Comparison of ENCODE assay signal across 20 mouse cellular contexts in genomic region chr13:45915921-45916320, GRCm38 (mm10). TPM values are rescaled to one million over a fixed set of nuclear protein-coding genes. Genes with fewer than 3 reads are reported as not detected.
A peak's percentile ranks its signal among the peaks of the same experiment; 100 is the strongest.
DNase-seq lines count a peak whose midpoint lies in the region; ATAC-seq and TF ChIP-seq lines count a peak whose summit lies in the region.
"Had no signal": no experiment of that assay in that cellular context is flagged by ENCODE, and none has a peak within 500 bp of the region (broad histone marks: within the 10 kb centered on the region; RNA-seq: fewer than 3 reads in every experiment).

No protein-coding gene starts in this region.

- H3K4me3 ChIP-seq in forebrain, embryonic 15.5 days, result no peak overlapping the region
- no peak overlapping the region for H3K4me3 ChIP-seq in forebrain, embryonic 12.5 days (replicated peaks)
- H3K4me3 ChIP-seq: embryonic facial prominence, embryonic 13.5 days; myocyte; stomach, embryonic 15.5 days had no signal

- no peak for TF ChIP-seq CTCF in brain, embryonic 14.5 days (IDR thresholded peaks at IDR 0.05; ENCODE audit: borderline replicate concordance, extremely low read depth, insufficient read depth, insufficient read length)

- no peaks in the 10 kb centered on the region for H3K27me3 ChIP-seq in forebrain, embryonic 15.5 days
- H3K27me3 ChIP-seq in forebrain, embryonic 12.5 days, result no peaks in the 10 kb centered on the region
- H3K27me3 ChIP-seq: CH12.LX; embryonic facial prominence, embryonic 13.5 days; megakaryocyte, embryonic 14.5 days; stomach, embryonic 15.5 days had no signal

- 0 out of 2 replicates have a peak, but pooled peaks have one; percentile 53 for ATAC-seq in forebrain, embryonic 15.5 days (replicated peaks)
- ATAC-seq in forebrain, embryonic 12.5 days (ENCODE audit: low FRiP score), result no peak
- ATAC-seq: inflammation-experienced regulatory T-cells, adult 6 months had no signal

- H3K36me3 ChIP-seq in forebrain, embryonic 15.5 days, result no peaks in the 10 kb centered on the region
- H3K36me3 ChIP-seq in forebrain, embryonic 12.5 days (replicated peaks), result no peaks in the 10 kb centered on the region
- H3K36me3 ChIP-seq: embryonic facial prominence, embryonic 13.5 days; stomach, embryonic 15.5 days had no signal

- 0 out of 2 replicates have a peak overlapping the region, but pooled peaks have one; percentile 47 for H3K27ac ChIP-seq in forebrain, embryonic 15.5 days (replicated peaks)
- no peak overlapping the region for H3K27ac ChIP-seq in forebrain, embryonic 12.5 days
- H3K27ac ChIP-seq: embryonic facial prominence, embryonic 13.5 days; stomach, embryonic 15.5 days had no signal

- DNase-seq in 3134 (ENCODE audit: extremely low read depth, insufficient read length, low spot score) (peak; percentile 32), 3T3-L1 (ENCODE audit: low read depth, low spot score) (peak; percentile 52)
- DNase-seq in brain, embryonic 14.5 days (ENCODE audit: low read depth), result peak; percentile 72
- DNase-seq in right cerebral cortex, postnatal 25 days, result no peak
- DNase-seq in B cell, adult 2 months, result no peak
- DNase-seq: adrenal gland, adult 8-10 months; gastrocnemius, postnatal 25 days; kidney, adult 2 months; kidney, postnatal 10 days; left cerebral cortex, postnatal 4 days; lung, adult 2 months; midbrain, embryonic 14.5 days had no signal

- 84% methylated on average over 3 of the region's 3 CpGs for WGBS in forebrain, embryonic 15.5 days
- 91% methylated on average over 3 of the region's 3 CpGs for WGBS in forebrain, embryonic 12.5 days

- no peak for TF ChIP-seq POLR2A in brain, embryonic 14.5 days (IDR thresholded peaks at IDR 0.05; ENCODE audit: borderline replicate concordance, extremely low read depth, insufficient read depth, insufficient read length, poor library complexity, severe bottlenecking)

- H3K9me3 ChIP-seq in forebrain, embryonic 15.5 days, result no peaks in the 10 kb centered on the region
- H3K9me3 ChIP-seq in forebrain, embryonic 12.5 days, result no peaks in the 10 kb centered on the region
- H3K9me3 ChIP-seq: embryonic facial prominence, embryonic 13.5 days; megakaryocyte, embryonic 14.5 days; stomach, embryonic 15.5 days had no signal

- no peak overlapping the region for H3K9ac ChIP-seq in forebrain, embryonic 15.5 days (replicated peaks)
- no peak overlapping the region for H3K9ac ChIP-seq in forebrain, embryonic 12.5 days
- H3K9ac ChIP-seq: embryonic facial prominence, embryonic 13.5 days; stomach, embryonic 15.5 days had no signal

- H3K4me1 ChIP-seq in forebrain, embryonic 15.5 days, result peaks cover 21% of the 10 kb centered on the region; the same call in 1 of the 2 replicates
- H3K4me1 ChIP-seq in forebrain, embryonic 12.5 days, result 0 out of 2 replicates have a peak, but pooled peaks cover 5% of the 10 kb centered on the region

- H3K4me2 ChIP-seq in forebrain, embryonic 15.5 days (replicated peaks), result no peak overlapping the region
- no peak overlapping the region for H3K4me2 ChIP-seq in forebrain, embryonic 12.5 days
- H3K4me2 ChIP-seq: embryonic facial prominence, embryonic 13.5 days; stomach, embryonic 15.5 days had no signal

RNA-seq across cellular contexts. Expression of gene Atxn1, which starts 48.9 kb away (rescaled TPM):
- polyA plus RNA-seq in forebrain, embryonic 15.5 days (2015; fragmentation: Nextera tagmentation; extraction: Ambion mirVana), result 11.6 and 12.8 TPM in 2 replicates
- polyA plus RNA-seq in forebrain, embryonic 12.5 days (2016; fragmentation: Nextera tagmentation; extraction: Ambion mirVana), result 3.7 and 4.0 TPM in 2 replicates
- polyA plus RNA-seq in brain, embryonic 14.5 days (2012; rRNA removed), result 9.2 and 11.0 TPM in 2 replicates

Comparison
In these comparisons a context has a peak if more than half of its experiments do, and no peak if none do; other contexts are left out.
1. DNase-seq: peak in 3134 (single experiment), 3T3-L1 (single experiment) and brain, embryonic 14.5 days (single experiment); none in right cerebral cortex, postnatal 25 days (single experiment) and B cell, adult 2 months (0 of 2).